Mouse (Mus musculus) CH12.LX (cell line): ENCODE measurements around the gene Acp2. TPM values are rescaled to one million over a fixed set of nuclear protein-coding genes. Genes with fewer than 3 reads are reported as not detected.
"Not testable (repeated sequence)": the region's sequence is repeated elsewhere in the genome, so short reads cannot be mapped to it uniquely, and the experiment has no call there.

Source experiments
- DNase-seq: peaks from one replicate; pipeline ENCODE4 v3.0.0-alpha.2; 2013; ENCODE audit errors: extremely low read depth
- H3K27ac ChIP-seq: 2 replicates; pipeline ENCODE4 v1.5.1; 2012; ENCODE audit warnings: low read depth, mild to moderate bottlenecking, control low read depth, moderate library complexity; ENCODE audit not compliant: insufficient read depth
- H3K27me3 ChIP-seq: replicated peaks from 2 replicates; pipeline ENCODE3; 2012; ENCODE audit warnings: inconsistent platforms
- H3K36me3 ChIP-seq, 2 experiments: replicated peaks in 1 of 2; 2 replicates each; pipeline versions ENCODE3 to v1.6.1; 2012; ENCODE audit warnings: inconsistent platforms in 1 of 2, low read length in 1 of 2, mild to moderate bottlenecking in 1 of 2, mixed read lengths in 1 of 2, moderate library complexity in 1 of 2; ENCODE audit not compliant: control insufficient read depth in 1 of 2, insufficient read depth in 1 of 2
- H3K4me1 ChIP-seq, 2 experiments: 2 replicates each; pipeline ENCODE4 v1.6.1; 2012; ENCODE audit warnings: inconsistent platforms in 1 of 2, moderate library complexity in 1 of 2; ENCODE audit not compliant: insufficient read depth in 2 of 2, control insufficient read depth in 1 of 2
- H3K4me2 ChIP-seq: 2 replicates; pipeline ENCODE4 v1.6.1; 2012; ENCODE audit warnings: low read depth, mild to moderate bottlenecking, control low read depth; ENCODE audit not compliant: poor library complexity, insufficient read depth, severe bottlenecking
- H3K4me3 ChIP-seq, 3 experiments: fragments of 150-350 bp in 1 of 3; sonication (generic) in 1 of 3; replicated peaks in 1 of 3; 2 replicates each; pipeline versions ENCODE3 to v1.5.1; 2011 to 2012; ENCODE audit warnings: low read depth in 2 of 3, low read length in 2 of 3, mild to moderate bottlenecking in 2 of 3, moderate library complexity in 2 of 3, control low read depth in 1 of 3, improper control_type of control experiment in 1 of 3, inconsistent platforms in 1 of 3, mixed read lengths in 1 of 3; ENCODE audit not compliant: poor library complexity in 1 of 3
- H3K79me2 ChIP-seq: replicated peaks from 2 replicates; pipeline ENCODE4 v1.6.1; 2012; ENCODE audit warnings: mild to moderate bottlenecking, moderate library complexity; ENCODE audit not compliant: control insufficient read depth, poor library complexity, insufficient read depth, severe bottlenecking; ENCODE audit errors: extremely low read depth
- H3K9ac ChIP-seq: 2 replicates; pipeline ENCODE4 v1.6.1; 2012; ENCODE audit warnings: low read depth, mild to moderate bottlenecking, control low read depth, moderate library complexity; ENCODE audit not compliant: insufficient read depth
- H3K9me3 ChIP-seq: replicated peaks from 2 replicates; pipeline ENCODE3; 2012; ENCODE audit warnings: low read length, inconsistent platforms, mixed read lengths
- BHLHE40 ChIP-seq: IDR thresholded peaks from 2 replicates; pipeline ENCODE4 v1.6.1; 2011; ENCODE audit warnings: mild to moderate bottlenecking, low read depth, low read length, improper control_type of control experiment
- CTCF ChIP-seq, 2 experiments: IDR thresholded peaks in 1 of 2; conservative IDR thresholded peaks in 1 of 2; 2 replicates each; pipeline ENCODE4 v1.5.1; 2011 to 2012; ENCODE audit warnings: low read depth in 2 of 2, low read length in 2 of 2, improper control_type of control experiment in 1 of 2, inconsistent platforms in 1 of 2, mild to moderate bottlenecking in 1 of 2, moderate library complexity in 1 of 2
- ETS1 ChIP-seq: conservative IDR thresholded peaks from 2 replicates; pipeline ENCODE4 v1.6.1; 2012; ENCODE audit warnings: low read depth, mild to moderate bottlenecking, inconsistent platforms, low read length, improper control_type of control experiment, moderate library complexity
- JUND ChIP-seq: conservative IDR thresholded peaks from 2 replicates; pipeline ENCODE4 v1.6.1; 2011; ENCODE audit warnings: low read depth, low read length, improper control_type of control experiment
- MAX ChIP-seq: IDR thresholded peaks from 2 replicates; pipeline ENCODE4 v1.6.1; 2011; ENCODE audit warnings: low read length, improper control_type of control experiment
- MAZ ChIP-seq: IDR thresholded peaks from 2 replicates; pipeline ENCODE4 v1.6.1; 2012; ENCODE audit warnings: low read depth, mild to moderate bottlenecking, inconsistent platforms, low read length, improper control_type of control experiment, moderate library complexity
- MXI1 ChIP-seq: IDR thresholded peaks from 2 replicates; pipeline ENCODE4 v1.6.1; 2011; ENCODE audit warnings: mild to moderate bottlenecking, low read depth, low read length, improper control_type of control experiment
- MYC ChIP-seq: IDR thresholded peaks from 2 replicates; pipeline ENCODE4 v1.6.1; 2011; ENCODE audit warnings: low read depth, mild to moderate bottlenecking, improper control_type of control experiment, low read length
- RAD21 ChIP-seq: IDR thresholded peaks from 2 replicates; pipeline ENCODE4 v1.6.1; 2011; ENCODE audit warnings: low read depth, mild to moderate bottlenecking, low read length, improper control_type of control experiment, moderate library complexity
- SMC3 ChIP-seq: IDR thresholded peaks from 2 replicates; pipeline ENCODE4 v1.6.1; 2011; ENCODE audit warnings: low read depth, low read length, improper control_type of control experiment
- TBP ChIP-seq: conservative IDR thresholded peaks from 2 replicates; pipeline ENCODE4 v1.6.1; 2011; ENCODE audit warnings: low read depth, low read length, improper control_type of control experiment
- UBTF ChIP-seq: IDR thresholded peaks from 2 replicates; pipeline ENCODE4 v1.6.1; 2012; ENCODE audit warnings: low read depth, mild to moderate bottlenecking, inconsistent platforms, low read length, improper control_type of control experiment, moderate library complexity
- USF1 ChIP-seq: IDR thresholded peaks from 2 replicates; pipeline ENCODE4 v1.6.1; 2014; ENCODE audit warnings: low read depth, mild to moderate bottlenecking, inconsistent platforms, low read length, improper control_type of control experiment
- ZKSCAN1 ChIP-seq: IDR thresholded peaks from 2 replicates; pipeline ENCODE4 v1.6.1; 2012; ENCODE audit warnings: low read depth, inconsistent platforms, low read length, improper control_type of control experiment, borderline replicate concordance
- ZMIZ1 ChIP-seq: IDR thresholded peaks from 2 replicates; pipeline ENCODE4 v1.6.1; 2012; ENCODE audit warnings: low read depth, mild to moderate bottlenecking, inconsistent platforms, low read length, improper control_type of control experiment
- ZNF384 ChIP-seq: IDR thresholded peaks from 2 replicates; pipeline ENCODE4 v1.6.1; 2012; ENCODE audit warnings: low read depth, low read length, improper control_type of control experiment, inconsistent platforms
- dilution Hi-C: fragments of 300-500 bp; cut with MboI; formaldehyde crosslinking; loops from 2 replicates; pipeline ENCODE4 v1.14.3; 2020; ENCODE audit warnings: low sequenced_read_pairs; ENCODE audit not compliant: extremely low pct_unique_long_range_greater_than_20kb, extremely low pct_ligation_motif_present
- in situ Hi-C: fragments of 300-500 bp; cut with MboI; formaldehyde crosslinking; loops from 3 replicates; pipeline ENCODE4 v1.14.3; 2019; ENCODE audit warnings: low sequenced_read_pairs, low pct_ligation_motif_present, low pct_unique_long_range_greater_than_20kb, mixed read lengths
- polyA plus RNA-seq: library from polyadenylated mRNA; unstranded; fragments of >175 nt; gene quantifications from 2 replicates; pipeline ENCODE4 v1.2.1, GENCODE M21; 2012; ENCODE audit warnings: low read depth; ENCODE audit not compliant: insufficient read length
- total RNA-seq, 2 experiments: library from RNA; depleted of rRNA; stranded (reverse); fragments of 300-350 nt in 1 of 2; fragments of >200 nt in 1 of 2; gene quantifications; 2 replicates each; pipeline ENCODE4 v1.2.3; 2012 to 2014

The Acp2 gene
- total and polyA plus RNA-seq, 3 experiments, result 2.4 to 4.2 (median 3.1) TPM

DNA sequence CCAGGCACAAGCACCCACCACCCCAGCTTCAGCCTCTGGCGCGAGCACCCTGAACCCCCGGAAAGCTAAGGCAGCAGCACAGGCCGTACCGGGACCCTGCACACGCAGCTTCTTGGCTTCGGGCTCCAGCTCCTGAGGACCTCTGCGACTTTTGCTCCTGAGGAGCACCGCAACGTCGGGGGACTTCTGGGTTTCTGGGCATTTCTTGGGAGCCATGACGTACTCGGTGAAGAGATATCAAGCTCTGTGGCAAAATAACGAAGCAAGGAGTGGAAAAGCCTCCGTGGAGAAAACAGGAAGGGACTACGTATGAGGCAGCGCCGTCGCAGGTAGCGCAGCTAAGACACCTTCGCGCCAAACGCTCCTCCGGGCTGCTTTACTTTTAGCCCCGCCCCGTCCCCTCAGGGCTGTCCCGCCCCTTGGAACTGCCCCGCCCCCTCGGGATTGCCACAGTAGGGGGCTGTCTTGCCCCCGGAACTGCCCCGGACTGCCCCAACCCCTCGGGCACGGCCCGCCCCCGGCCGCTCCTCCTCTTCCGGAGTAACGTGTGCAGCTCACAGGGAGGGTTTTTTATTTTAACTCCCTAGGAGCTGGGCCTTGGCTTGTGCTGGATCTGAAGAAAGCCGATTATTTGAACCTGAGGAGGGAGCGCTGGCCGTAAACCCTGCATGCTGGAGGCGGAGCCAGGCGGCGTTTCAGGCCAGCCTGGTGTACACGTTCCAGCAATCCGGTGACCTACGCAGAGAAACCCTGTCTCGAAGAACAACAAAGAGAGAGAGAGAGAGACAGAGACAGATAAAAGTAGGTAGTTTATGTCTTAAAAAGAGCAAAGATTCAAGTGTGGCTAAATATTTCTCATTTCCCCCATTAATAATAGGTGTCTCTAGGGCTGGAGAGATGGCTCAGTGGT, 34.2 kb downstream of the Acp2 start, which contains the start of gene Ddb2 (continued):
- peak; percentile 52 for TF ChIP-seq MXI1

DNA sequence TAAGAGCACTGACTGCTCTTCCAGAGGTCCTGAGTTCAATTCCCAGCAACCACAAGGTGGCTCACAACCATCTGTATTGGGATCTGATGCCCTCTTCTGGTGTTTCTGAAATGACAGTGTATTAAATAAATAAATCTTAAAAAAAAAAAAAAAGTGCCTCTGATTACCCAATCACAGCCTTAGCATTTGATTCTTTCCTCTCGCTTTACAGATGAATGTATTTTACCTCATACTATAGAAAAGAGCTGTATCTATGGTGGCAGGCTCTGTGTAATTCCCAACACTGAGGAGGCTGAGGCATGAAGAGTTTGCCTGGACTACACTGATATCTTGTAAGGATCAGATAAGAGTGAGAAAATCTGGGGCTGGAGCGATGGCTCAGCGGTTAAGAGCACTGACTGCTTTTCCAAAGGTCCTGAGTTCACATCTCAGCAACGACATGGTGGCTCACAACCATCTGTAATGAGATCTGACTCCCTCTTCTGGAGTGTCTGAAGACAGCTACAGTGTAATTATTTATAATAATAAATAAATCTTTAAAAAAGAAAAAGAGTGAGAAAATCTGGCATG, 34.9 kb downstream of the Acp2 start:
- dilution Hi-C loops, result not testable (repeated sequence)
- DNase-seq, result peak; percentile 24

DNA sequence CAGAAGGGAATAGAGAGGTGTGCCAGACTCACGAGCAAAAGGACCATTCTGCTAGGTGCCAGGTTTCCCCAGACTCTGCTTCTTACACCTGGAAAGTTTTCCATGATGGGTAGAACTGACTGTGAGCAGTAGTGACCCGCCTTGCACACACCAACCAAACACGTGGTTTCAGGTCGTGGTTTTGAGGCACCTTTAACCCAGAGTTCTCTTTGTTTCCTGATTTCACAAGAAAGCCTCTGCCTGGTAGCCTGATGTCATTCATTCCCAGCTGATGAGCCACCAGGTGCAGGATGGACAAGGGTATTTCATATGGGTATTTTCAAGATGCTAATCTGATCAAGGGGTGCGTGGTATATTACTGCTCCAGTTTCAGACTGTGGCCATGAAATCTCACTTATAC, 39.9 kb downstream of the Acp2 start:
- Histone ChIP-seq H3K4me2 (peak overlapping the region; percentile 32; the same call in 1 of the 2 replicates), H3K9me3 (no peaks in the 10 kb centered on the region), H3K27me3 (no peaks in the 10 kb centered on the region), H3K36me3 (no peaks in the 10 kb centered on the region), H3K4me3 (no peak overlapping the region), H3K9ac (no peak overlapping the region), H3K27ac (no peak overlapping the region), H3K79me2 (no peaks in the 10 kb centered on the region; the same call in 1 of the 2 replicates), H3K4me1 (peaks cover 6 to 21% of the 10 kb centered on the region in 2 experiments; a peak in 3 of 4 replicates)
- peak; percentile 31 for DNase-seq
- in situ Hi-C loops, result no loop called here
- TF ChIP-seq ZKSCAN1 (no peak), UBTF (no peak), JUND (no peak), RAD21 (no peak), MAZ (no peak), ZMIZ1 (no peak), USF1 (no peak), MXI1 (peak; percentile 53; the same call in 1 of the 2 replicates), ETS1 (peak; percentile 36), BHLHE40 (peak; percentile 40; the same call in 1 of the 2 replicates), SMC3 (no peak), MAX (peak; percentile 92), MYC (peak; percentile 84)
- dilution Hi-C loops, result no loop called here

More for the DNA sequence above, 34.9 kb downstream of the Acp2 start:
- TF ChIP-seq CTCF (conservative IDR thresholded peaks at IDR 0.05 in 1 of 2, IDR thresholded peaks at IDR 0.05 in 1 of 2; ENCODE audit: low read depth in 2 of 2, low read length in 2 of 2), result peak in 1 of 2 experiments; percentile 67; a peak in 2 of 4 replicates
- TF ChIP-seq RAD21, result peak; percentile 0
- TF ChIP-seq ZNF384, result peak; percentile 85
- 0 out of 2 replicates have a peak, but pooled peaks have one; percentile 8 for TF ChIP-seq SMC3
- TF ChIP-seq TBP, result peak; percentile 59; the same call in 1 of the 2 replicates
- H3K27me3 ChIP-seq, H3K27ac ChIP-seq, in situ Hi-C loops, H3K9me3 ChIP-seq, H3K79me2 ChIP-seq: not testable (repeated sequence)
- H3K4me3 ChIP-seq, result peak overlapping the region; percentile 74 to 94 (median 85)
- H3K9ac ChIP-seq, result peak overlapping the region; percentile 84
- peaks cover 3 to 14% of the 10 kb centered on the region in 2 experiments; a peak in 3 of 4 replicates for H3K4me1 ChIP-seq
- H3K4me2 ChIP-seq, result peak overlapping the region; percentile 77; the same call in 1 of the 2 replicates
- peaks cover 15 to 18% of the 10 kb centered on the region in 2 experiments for H3K36me3 ChIP-seq
